Mouse (Mus musculus): ENCODE data around the gene Csdc2. TPM values are rescaled to one million over a fixed set of nuclear protein-coding genes. Genes with fewer than 3 reads are reported as not detected.
"Not testable (repeated sequence)": the region's sequence is repeated elsewhere in the genome, so short reads cannot be mapped to it uniquely, and the experiment has no call there.

The Csdc2 gene
- total RNA-seq, 2 experiments from 2014 or later: 6.9 to 9.2 TPM

GRCm38 (mm10) chr15:81952310-81952709, 15.8 kb downstream of the Csdc2 start:
- DNase-seq (ENCODE audit: low spot score in 2 of 2): no peak

- no peak for DNase-seq (ENCODE audit: low spot score in 2 of 2)
Measured at GRCm38 (mm10) chr15:81954151-81954583, 17.6 kb downstream of the Csdc2 start.

GRCm38 (mm10) chr15:81954716-81955115, 18.2 kb downstream of the Csdc2 start:
- no peak for DNase-seq (ENCODE audit: low spot score in 2 of 2)

- no peak for DNase-seq (ENCODE audit: low spot score in 2 of 2)
Measured at GRCm38 (mm10) chr15:81955414-81955813, 18.9 kb downstream of the Csdc2 start.

- peak; percentile 48 to 49 for DNase-seq (ENCODE audit: low spot score in 2 of 2)
Measured at GRCm38 (mm10) chr15:81956457-81956856, 19.9 kb downstream of the Csdc2 start.

GRCm38 (mm10) chr15:81957598-81957997, 21.0 kb downstream of the Csdc2 start:
- no peak for DNase-seq (ENCODE audit: low spot score in 2 of 2)

GRCm38 (mm10) chr15:81958906-81959305, 22.3 kb downstream of the Csdc2 start:
- DNase-seq (ENCODE audit: low spot score in 2 of 2): no peak

- DNase-seq (ENCODE audit: low spot score in 2 of 2): peak; percentile 95 to 97
Measured at GRCm38 (mm10) chr15:81960171-81961077, 23.9 kb downstream of the Csdc2 start, which contains the start of gene Pmm1. Gene Pmm1, minus strand, starts transcription at chr15:81960930.

GRCm38 (mm10) chr15:81961078-81961451, 24.5 kb downstream of the Csdc2 start:
- DNase-seq (ENCODE audit: low spot score in 2 of 2): no peak

GRCm38 (mm10) chr15:81964262-81964661, 27.7 kb downstream of the Csdc2 start:
- no peak for DNase-seq (ENCODE audit: low spot score in 2 of 2)

GRCm38 (mm10) chr15:81964980-81965545, 28.5 kb downstream of the Csdc2 start:
- no peak for DNase-seq (ENCODE audit: low spot score in 2 of 2)

- no peak for DNase-seq (ENCODE audit: low spot score in 2 of 2)
Measured at GRCm38 (mm10) chr15:81966062-81966829, 29.7 kb downstream of the Csdc2 start.

GRCm38 (mm10) chr15:81967821-81968220, 31.3 kb downstream of the Csdc2 start:
- no peak for DNase-seq (ENCODE audit: low spot score in 2 of 2)

GRCm38 (mm10) chr15:81968447-81968846, 31.9 kb downstream of the Csdc2 start:
- DNase-seq (ENCODE audit: low spot score in 2 of 2): no peak

- no peak for DNase-seq (ENCODE audit: low spot score in 2 of 2)
Measured at GRCm38 (mm10) chr15:81969173-81969572, 32.6 kb downstream of the Csdc2 start.

GRCm38 (mm10) chr15:81969635-81970034, 33.1 kb downstream of the Csdc2 start:
- DNase-seq (ENCODE audit: low spot score in 2 of 2): not testable (repeated sequence)

GRCm38 (mm10) chr15:81970498-81970897, 33.9 kb downstream of the Csdc2 start:
- DNase-seq (ENCODE audit: low spot score in 2 of 2): not testable (repeated sequence)

- not testable (repeated sequence) for DNase-seq (ENCODE audit: low spot score in 2 of 2)
Measured at GRCm38 (mm10) chr15:81975156-81975555, 38.6 kb downstream of the Csdc2 start.

GRCm38 (mm10) chr15:81980321-81980720, 43.8 kb downstream of the Csdc2 start, which contains the start of gene 1700029P11Rik:
Gene 1700029P11Rik, plus strand, starts transcription at chr15:81980540.
- no peak for DNase-seq (ENCODE audit: low spot score in 2 of 2)

- no peak for DNase-seq (ENCODE audit: low spot score in 2 of 2)
Measured at GRCm38 (mm10) chr15:81982173-81982572, 45.6 kb downstream of the Csdc2 start.

Measured in adrenal gland, adult 18-20 months (tissue).